Mouse (Mus musculus) testis, adult 2 months (tissue): ENCODE results near the gene Dll4. TPM values are rescaled to one million over a fixed set of nuclear protein-coding genes. Genes with fewer than 3 reads are reported as not detected.

Experiments
- H3K27ac ChIP-seq: fragments of 200-500 bp; 2 replicates; pipeline ENCODE4 v1.5.1; 2012; ENCODE audit warnings: low read depth, low read length; ENCODE audit not compliant: control insufficient read depth, insufficient read depth
- H3K27me3 ChIP-seq: fragments of 200-500 bp; 2 replicates; pipeline ENCODE4 v1.6.1; 2012; ENCODE audit warnings: mild to moderate bottlenecking, low read length, moderate library complexity; ENCODE audit not compliant: control insufficient read depth, insufficient read depth
- H3K36me3 ChIP-seq: fragments of 200-500 bp; 2 replicates; pipeline ENCODE4 v1.6.1; 2012; ENCODE audit warnings: mild to moderate bottlenecking, low read length; ENCODE audit not compliant: control insufficient read depth, insufficient read depth
- H3K4me1 ChIP-seq: fragments of 200-500 bp; 2 replicates; pipeline ENCODE4 v1.6.1; 2012; ENCODE audit warnings: low read length; ENCODE audit not compliant: control insufficient read depth, insufficient read depth
- H3K4me3 ChIP-seq: fragments of 200-500 bp; 2 replicates; pipeline ENCODE4 v1.5.1; 2012; ENCODE audit warnings: low read depth, mild to moderate bottlenecking, low read length, moderate library complexity, mixed read lengths; ENCODE audit not compliant: control insufficient read depth
- CTCF ChIP-seq: fragments of 200-500 bp; IDR thresholded peaks from 2 replicates; pipeline ENCODE4 v1.5.1; 2012; ENCODE audit warnings: low read depth, mild to moderate bottlenecking, inconsistent platforms, low read length, moderate library complexity; ENCODE audit not compliant: control insufficient read depth, insufficient read depth, insufficient replicate concordance
- POLR2A ChIP-seq: fragments of 200-500 bp; IDR thresholded peaks from 2 replicates; pipeline ENCODE4 v1.6.1; 2012; ENCODE audit warnings: low read depth, mild to moderate bottlenecking, inconsistent platforms, low read length, moderate library complexity; ENCODE audit not compliant: control insufficient read depth
- polyA plus RNA-seq: library from polyadenylated mRNA; depleted of rRNA; stranded (reverse); fragments of >200 nt; gene quantifications from 2 replicates; pipeline ENCODE4 v1.2.3, GENCODE M21; 2012

Dll4 gene
- polyA plus RNA-seq, 1 experiment: 0.54 TPM

- TF ChIP-seq CTCF: no peak
- TF ChIP-seq POLR2A: no peak
- Histone ChIP-seq H3K4me1 (peaks cover 12% of the 10 kb centered on the region), H3K4me3 (no peak overlapping the region), H3K36me3 (no peaks in the 10 kb centered on the region), H3K27me3 (no peaks in the 10 kb centered on the region; the same call in 1 of the 2 replicates), H3K27ac (no peak overlapping the region)
Measured at GRCm38 (mm10) chr2:119356310-119356709, 30.7 kb downstream of the Dll4 start.

DNA sequence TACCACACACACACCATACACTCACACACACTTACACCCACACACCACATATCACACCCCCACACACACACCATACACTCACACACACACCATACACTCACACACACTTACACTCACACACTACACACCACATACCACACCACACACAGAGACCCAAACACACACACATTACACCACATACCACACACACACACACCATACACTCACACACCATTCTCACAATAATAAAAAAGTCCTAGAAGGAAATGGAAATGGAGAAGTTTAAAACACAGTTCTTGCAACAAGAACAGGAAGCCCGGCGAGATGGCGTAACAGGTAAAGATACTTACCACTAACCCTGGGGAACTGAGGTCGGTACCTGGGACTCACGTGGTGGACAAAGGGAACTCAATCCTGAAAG, 31.2 kb downstream of the Dll4 start:
- Histone ChIP-seq H3K4me1 (peaks cover 12% of the 10 kb centered on the region), H3K4me3 (no peak overlapping the region), H3K27me3 (no peaks in the 10 kb centered on the region), H3K27ac (no peak overlapping the region), H3K36me3 (no peaks in the 10 kb centered on the region)
- TF ChIP-seq POLR2A (no peak), CTCF (no peak)

GRCm38 (mm10) chr2:119358249-119358648, 32.7 kb downstream of the Dll4 start:
- Histone ChIP-seq H3K4me1 (peaks cover 7% of the 10 kb centered on the region), H3K4me3 (no peak overlapping the region), H3K36me3 (no peaks in the 10 kb centered on the region), H3K27me3 (no peaks in the 10 kb centered on the region), H3K27ac (no peak overlapping the region)
- no peak for TF ChIP-seq CTCF
- TF ChIP-seq POLR2A: no peak

- Histone ChIP-seq H3K4me1 (peaks cover 4% of the 10 kb centered on the region; the same call in 1 of the 2 replicates), H3K27ac (no peak overlapping the region), H3K27me3 (no peaks in the 10 kb centered on the region), H3K4me3 (no peak overlapping the region), H3K36me3 (no peaks in the 10 kb centered on the region)
- no peak for TF ChIP-seq POLR2A
- no peak for TF ChIP-seq CTCF
Measured at GRCm38 (mm10) chr2:119359721-119360291, 34.2 kb downstream of the Dll4 start.

- H3K4me3 ChIP-seq: no peak overlapping the region
- TF ChIP-seq POLR2A: no peak
- H3K27ac ChIP-seq: no peak overlapping the region
- peaks cover 4% of the 10 kb centered on the region; the same call in 1 of the 2 replicates for H3K4me1 ChIP-seq
- H3K27me3 ChIP-seq: no peaks in the 10 kb centered on the region
- H3K36me3 ChIP-seq: no peaks in the 10 kb centered on the region
Measured at GRCm38 (mm10) chr2:119364969-119365368, 39.4 kb downstream of the Dll4 start.

DNA sequence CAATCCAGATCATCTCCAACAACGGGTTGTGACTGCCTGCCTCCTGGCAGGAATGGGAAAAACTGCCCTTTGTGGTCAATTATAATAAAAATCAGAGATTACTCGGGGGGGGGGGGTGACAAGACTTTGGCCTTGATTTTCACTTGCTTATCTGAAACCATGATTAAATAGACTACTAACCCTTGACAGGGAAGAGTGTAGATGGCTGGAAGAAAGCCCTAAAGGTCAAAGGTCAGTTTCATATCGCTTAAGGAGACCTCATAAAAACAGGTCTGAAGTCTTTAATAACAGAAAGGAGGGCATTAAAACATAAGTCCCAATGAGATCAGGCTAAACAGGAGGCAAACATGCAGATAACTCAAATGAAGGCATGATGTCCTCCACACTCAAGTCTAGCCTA, 41.8 kb downstream of the Dll4 start:
- TF ChIP-seq POLR2A (no peak), CTCF (no peak)
- H3K36me3 ChIP-seq: no peaks in the 10 kb centered on the region
- H3K27me3 ChIP-seq: no peaks in the 10 kb centered on the region
- no peak overlapping the region for H3K4me3 ChIP-seq
- H3K4me1 ChIP-seq: no peaks in the 10 kb centered on the region
- no peak overlapping the region for H3K27ac ChIP-seq

- TF ChIP-seq CTCF (no peak), POLR2A (no peak)
Measured at GRCm38 (mm10) chr2:119370116-119370515, 44.5 kb downstream of the Dll4 start.

GRCm38 (mm10) chr2:119377286-119377685, 51.7 kb downstream of the Dll4 start:
- Histone ChIP-seq H3K27me3 (no peaks in the 10 kb centered on the region), H3K4me3 (no peak overlapping the region), H3K36me3 (peaks cover 4% of the 10 kb centered on the region), H3K4me1 (no peaks in the 10 kb centered on the region), H3K27ac (no peak overlapping the region)
- TF ChIP-seq CTCF: no peak
- no peak for TF ChIP-seq POLR2A

More at GRCm38 (mm10) chr2:119370116-119370515, 44.5 kb downstream of the Dll4 start:
- H3K27me3 ChIP-seq: no peaks in the 10 kb centered on the region
- no peak overlapping the region for H3K27ac ChIP-seq
- H3K4me3 ChIP-seq: no peak overlapping the region
- no peaks in the 10 kb centered on the region for H3K4me1 ChIP-seq
- peaks cover 1% of the 10 kb centered on the region for H3K36me3 ChIP-seq
